Mouse (Mus musculus) liver, postnatal 0 days (tissue): ENCODE measurements at regions not wholly inside any gene's neighbourhood (a gene's known extent, or its start where the extent isn't known, plus 50 kb on each side); places are given as distances from the start of the nearest gene placed in this dataset.

Experiments
- ATAC-seq: fragments of 200-750 bp; cut with Nextera tagmentation; 2 replicates; pipeline ENCODE4 v1.8.0; 2017; ENCODE audit warnings: mild to moderate bottlenecking, moderate library complexity
- DNase-seq: peaks from one replicate; pipeline ENCODE4 v3.0.0-alpha.2; 2016
- H3K27ac ChIP-seq: fragments of 300-500 bp; sonication (generic); 2 replicates; pipeline ENCODE4 v1.5.1; 2014; ENCODE audit warnings: antibody characterized with exemption, moderate library complexity, mild to moderate bottlenecking, low read depth
- H3K27me3 ChIP-seq: fragments of 300-500 bp; sonication (generic); 2 replicates; pipeline ENCODE4 v1.6.1; 2014; ENCODE audit warnings: low read length, control low read depth, mixed read lengths; ENCODE audit not compliant: insufficient read depth
- H3K36me3 ChIP-seq: fragments of 300-500 bp; sonication (generic); replicated peaks from 2 replicates; pipeline ENCODE4 v1.6.1; 2014; ENCODE audit warnings: mild to moderate bottlenecking, control low read depth, low read length, moderate library complexity, mixed read lengths; ENCODE audit not compliant: insufficient read depth
- H3K4me1 ChIP-seq: fragments of 300-500 bp; sonication (generic); 2 replicates; pipeline ENCODE4 v1.6.1; 2014; ENCODE audit warnings: antibody characterized with exemption, mild to moderate bottlenecking, control low read depth; ENCODE audit not compliant: insufficient read depth
- H3K4me2 ChIP-seq: fragments of 300-500 bp; sonication (generic); 2 replicates; pipeline ENCODE4 v1.6.1; 2014; ENCODE audit warnings: low read depth, mild to moderate bottlenecking, low read length, moderate library complexity, mixed read lengths
- H3K4me3 ChIP-seq: fragments of 300-500 bp; sonication (generic); 2 replicates; pipeline ENCODE4 v1.5.1; 2014; ENCODE audit warnings: low read depth, low read length
- H3K9ac ChIP-seq: fragments of 300-500 bp; sonication (generic); replicated peaks from 2 replicates; pipeline ENCODE4 v1.6.1; 2014; ENCODE audit warnings: mild to moderate bottlenecking, moderate library complexity
- H3K9me3 ChIP-seq: fragments of 300-500 bp; sonication (generic); 2 replicates; pipeline ENCODE4 v1.6.1; 2016; ENCODE audit warnings: mild to moderate bottlenecking, control low read depth, low read length, mixed read lengths
- CTCF ChIP-seq: sonication (generic); IDR thresholded peaks from 2 replicates; pipeline ENCODE4 v1.5.1; 2016; ENCODE audit warnings: antibody characterized with exemption, low read depth
- EP300 ChIP-seq: IDR thresholded peaks from 2 replicates; pipeline ENCODE4 v1.6.1; 2016; ENCODE audit warnings: antibody characterized with exemption, low read depth, mild to moderate bottlenecking
- WGBS: fragments of 180-500 bp; shearing (Covaris S2); extraction: QIAGEN DNeasy Blood & Tissue Kit; methylation state at CpG from one replicate; pipeline ENCODE4 v1.1.7; 2014; ENCODE audit not compliant: insufficient replicate concordance; 5-methylcytosine and 5-hydroxymethylcytosine counted together

DNA sequence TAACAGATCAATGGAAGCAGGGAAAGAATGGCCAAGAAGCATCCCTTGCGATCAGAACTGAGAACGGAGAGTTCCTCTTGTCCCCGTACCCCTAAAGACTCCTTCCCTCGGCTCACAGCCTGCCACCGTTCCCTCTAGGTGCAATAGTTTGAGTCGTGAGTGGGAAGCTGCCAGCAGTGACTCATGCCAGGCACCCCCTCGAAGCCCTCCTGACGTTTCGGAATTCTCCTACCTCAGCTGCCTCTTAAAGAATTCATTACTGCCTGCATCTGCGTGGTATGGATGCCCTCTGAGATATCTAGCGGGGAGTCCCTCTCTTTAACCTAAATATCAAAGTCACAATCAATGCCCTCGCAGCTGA, 92.2 kb upstream of the Spon1 start:
- no peak for ATAC-seq
- Histone ChIP-seq H3K27ac (no peak overlapping the region), H3K4me2 (no peak overlapping the region), H3K4me1 (no peaks in the 10 kb centered on the region), H3K9me3 (no peaks in the 10 kb centered on the region), H3K36me3 (no peaks in the 10 kb centered on the region), H3K4me3 (no peak overlapping the region), H3K9ac (no peak overlapping the region), H3K27me3 (no peaks in the 10 kb centered on the region)
- DNase-seq = no peak
- TF ChIP-seq EP300 = no peak
- TF ChIP-seq CTCF = no peak
- WGBS = 73% methylated on average over 12 of the region's 12 CpGs

DNA sequence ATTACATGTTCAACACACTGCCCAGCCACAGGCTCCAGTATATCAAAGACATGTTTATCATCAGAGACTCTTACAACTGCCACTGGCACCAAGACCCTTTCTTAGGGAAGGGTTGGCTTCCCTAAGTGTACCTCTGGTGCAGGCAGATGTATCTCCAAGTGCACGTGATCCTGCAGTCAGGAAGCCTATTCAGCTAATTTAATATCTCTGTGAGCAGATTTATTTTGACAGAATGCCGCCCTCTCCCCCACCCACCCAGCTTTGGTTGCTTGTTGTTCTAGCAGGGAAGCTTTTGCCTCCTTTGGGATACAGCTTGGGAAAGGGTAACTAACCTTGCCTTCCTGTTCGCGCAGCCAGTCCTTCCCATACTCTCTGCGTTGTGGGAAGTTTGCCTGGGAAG, 83.5 kb upstream of the Spon1 start:
- TF ChIP-seq CTCF (no peak), EP300 (no peak)
- 65% methylated on average over 5 of the region's 5 CpGs for WGBS
- Histone ChIP-seq H3K4me1 (no peaks in the 10 kb centered on the region), H3K27ac (no peak overlapping the region), H3K9ac (no peak overlapping the region), H3K9me3 (no peaks in the 10 kb centered on the region), H3K4me3 (no peak overlapping the region), H3K4me2 (no peak overlapping the region), H3K36me3 (no peaks in the 10 kb centered on the region), H3K27me3 (no peaks in the 10 kb centered on the region)
- DNase-seq (no peak), ATAC-seq (no peak)

DNA sequence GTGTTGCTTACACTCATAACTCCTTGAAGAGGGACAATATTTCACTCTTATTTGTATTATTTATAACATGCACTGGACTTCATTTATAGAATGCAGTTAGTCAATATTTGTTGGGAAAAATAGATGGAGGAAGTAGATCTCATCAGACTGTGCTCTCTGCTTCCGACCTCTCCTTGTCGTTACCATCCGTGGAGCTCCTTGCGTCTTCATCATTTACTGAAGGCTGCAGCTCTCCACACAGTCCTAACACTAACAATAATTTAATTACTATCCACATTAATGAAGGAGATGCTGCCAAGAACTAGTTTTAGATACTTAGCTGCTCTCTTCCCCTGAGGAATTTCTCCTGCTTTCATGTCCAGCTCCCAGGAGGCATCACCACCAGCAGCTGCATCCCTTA, 80.4 kb upstream of the Spon1 start:
- H3K27me3 ChIP-seq = no peaks in the 10 kb centered on the region
- WGBS = 83% methylated on average over 4 of the region's 4 CpGs

DNA sequence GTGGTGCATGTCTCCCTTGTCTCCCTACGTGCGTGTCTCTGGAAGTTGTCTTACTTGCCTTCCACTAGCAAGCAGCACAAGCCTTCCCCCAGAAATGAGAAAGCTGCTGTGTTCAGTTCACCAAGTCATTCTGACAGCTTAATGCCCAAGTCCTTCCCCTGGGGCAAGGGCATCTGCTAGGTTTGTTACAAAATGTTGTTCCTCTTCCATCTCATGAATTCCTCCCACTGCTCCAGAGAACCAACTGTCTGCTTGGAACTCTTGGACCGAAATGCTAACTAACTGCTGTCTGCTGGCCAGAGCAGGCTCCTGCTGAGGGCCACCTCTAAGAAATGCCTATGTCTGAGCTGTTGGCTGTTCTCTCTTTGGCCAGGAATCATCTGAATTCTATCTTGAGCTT, 79.3 kb upstream of the Spon1 start:
- WGBS = 66% methylated on average over 3 of the region's 3 CpGs
- no peaks in the 10 kb centered on the region for H3K27me3 ChIP-seq
- no peaks in the 10 kb centered on the region for H3K36me3 ChIP-seq
- no peaks in the 10 kb centered on the region for H3K9me3 ChIP-seq
- ATAC-seq = no peak
- H3K4me3 ChIP-seq = no peak overlapping the region
- H3K9ac ChIP-seq = no peak overlapping the region
- no peak for DNase-seq
- no peak overlapping the region for H3K27ac ChIP-seq
- peaks cover 7% of the 10 kb centered on the region for H3K4me1 ChIP-seq
- H3K4me2 ChIP-seq = no peak overlapping the region
- TF ChIP-seq CTCF (no peak), EP300 (no peak)

More for the DNA sequence above, 80.4 kb upstream of the Spon1 start:
- no peak overlapping the region for H3K9ac ChIP-seq
- no peaks in the 10 kb centered on the region for H3K36me3 ChIP-seq
- no peak for DNase-seq
- peaks cover 7% of the 10 kb centered on the region for H3K4me1 ChIP-seq
- H3K4me3 ChIP-seq = no peak overlapping the region
- no peaks in the 10 kb centered on the region for H3K9me3 ChIP-seq
- no peak overlapping the region for H3K4me2 ChIP-seq
- no peak for ATAC-seq
- H3K27ac ChIP-seq = no peak overlapping the region
- no peak for TF ChIP-seq CTCF
- TF ChIP-seq EP300 = no peak

DNA sequence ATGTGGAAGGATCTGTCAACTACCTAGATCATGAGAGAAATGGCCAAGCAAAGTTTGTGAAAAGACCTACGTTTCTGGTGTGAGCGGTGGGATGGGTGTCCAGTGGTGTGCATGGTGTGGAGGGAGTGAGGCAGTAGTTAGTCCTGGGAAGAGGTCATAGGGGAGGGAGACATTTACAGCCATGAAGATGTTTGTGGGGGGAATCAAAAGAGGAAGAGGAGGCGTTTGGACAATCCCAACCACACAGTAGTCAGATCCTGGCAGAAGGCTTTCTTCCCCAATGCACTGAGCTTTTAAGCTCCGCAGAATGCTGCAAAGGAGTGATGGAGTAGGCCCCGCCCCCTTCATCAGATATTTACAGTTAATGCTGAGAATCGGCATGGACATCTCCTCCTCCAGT, 78.2 kb upstream of the Spon1 start:
- Histone ChIP-seq H3K27me3 (no peaks in the 10 kb centered on the region), H3K4me2 (no peak overlapping the region), H3K4me1 (peaks cover 7% of the 10 kb centered on the region), H3K4me3 (no peak overlapping the region), H3K36me3 (no peaks in the 10 kb centered on the region), H3K9me3 (no peaks in the 10 kb centered on the region), H3K27ac (no peak overlapping the region), H3K9ac (no peak overlapping the region)
- ATAC-seq (no peak), DNase-seq (no peak)
- no peak for TF ChIP-seq CTCF
- TF ChIP-seq EP300 = no peak
- 74% methylated on average over 6 of the region's 6 CpGs for WGBS

DNA sequence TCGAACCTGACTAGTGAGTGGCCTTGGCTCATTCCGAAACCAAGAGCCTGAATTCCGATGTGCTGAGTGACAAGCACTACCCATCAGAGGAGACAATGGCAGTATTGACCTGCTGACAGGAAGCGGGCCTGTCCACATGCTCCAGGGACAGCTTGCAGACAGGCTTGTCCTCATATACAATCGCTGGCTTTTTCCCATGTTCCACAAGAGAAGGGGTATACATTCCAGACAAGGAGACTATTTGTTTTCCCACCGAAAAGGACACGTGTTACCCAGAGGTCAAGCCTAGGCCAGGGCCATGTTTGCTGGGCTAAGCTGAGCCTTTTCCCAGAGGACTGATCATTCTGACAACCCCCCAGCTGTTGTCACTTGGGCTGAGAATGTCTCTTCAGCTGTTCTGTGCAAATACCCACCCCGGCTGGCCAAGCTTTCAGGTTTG, 77.5 kb upstream of the Spon1 start:
- no peak overlapping the region for H3K4me2 ChIP-seq
- 54% methylated on average over 8 of the region's 8 CpGs for WGBS
- H3K4me1 ChIP-seq = peaks cover 7% of the 10 kb centered on the region
- H3K27me3 ChIP-seq = no peaks in the 10 kb centered on the region
- H3K27ac ChIP-seq = no peak overlapping the region
- H3K36me3 ChIP-seq = no peaks in the 10 kb centered on the region
- TF ChIP-seq EP300 (no peak), CTCF (no peak)
- H3K4me3 ChIP-seq = no peak overlapping the region
- H3K9ac ChIP-seq = no peak overlapping the region
- H3K9me3 ChIP-seq = no peaks in the 10 kb centered on the region
- DNase-seq (no peak), ATAC-seq (no peak)

DNA sequence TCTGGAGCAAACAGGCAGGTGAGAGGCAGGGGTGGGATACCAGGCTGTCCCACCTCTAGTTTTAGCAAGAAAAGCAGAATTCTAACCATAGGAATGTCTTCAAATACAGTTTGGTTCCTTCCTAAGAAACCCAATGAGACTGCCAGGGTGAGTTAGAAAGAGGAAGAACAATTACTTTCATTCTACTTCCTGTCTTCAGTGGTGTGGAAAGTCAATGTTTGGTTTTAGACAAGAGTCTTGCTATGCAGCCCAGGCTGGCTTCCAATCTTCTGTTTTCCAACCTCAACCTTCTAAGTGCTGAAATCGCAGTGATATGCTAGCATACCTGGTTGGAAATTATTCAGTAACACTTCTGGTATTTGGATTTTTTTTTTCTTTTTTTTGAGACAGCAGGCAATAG, 77.1 kb upstream of the Spon1 start:
- TF ChIP-seq CTCF (no peak), EP300 (no peak)
- no peak for DNase-seq
- Histone ChIP-seq H3K9ac (no peak overlapping the region), H3K27me3 (no peaks in the 10 kb centered on the region), H3K4me1 (peaks cover 7% of the 10 kb centered on the region), H3K36me3 (no peaks in the 10 kb centered on the region), H3K27ac (no peak overlapping the region), H3K9me3 (no peaks in the 10 kb centered on the region), H3K4me2 (no peak overlapping the region), H3K4me3 (no peak overlapping the region)
- 44% methylated on average over 1 of the region's 1 CpGs for WGBS
- no peak for ATAC-seq
